Mouse (Mus musculus) gastrocnemius, postnatal 36 days (tissue): ENCODE results near the gene Fam181a. TPM values are rescaled to one million over a fixed set of nuclear protein-coding genes. Genes with fewer than 3 reads are reported as not detected.

Experiments used
- DNase-seq, 2 experiments: peaks; one replicate each; pipeline ENCODE4 v3.0.0; 2022
- intact Hi-C: fragments of 180-260 bp; cut with DNase I; formaldehyde crosslinking; loops from one replicate; pipeline ENCODE4 v1.15.1; 2025
- long read RNA-seq, 2 experiments: library from polyadenylated mRNA; stranded (forward); transcript quantifications; one replicate each; pipeline ENCODE4 v2.0.0; 2021
- total RNA-seq, 2 experiments: library from RNA; stranded (reverse); gene quantifications; 2 replicates each; pipeline ENCODE4 v1.2.3; 2021

The Fam181a gene
- total RNA-seq: not detected
- long read RNA-seq, experiment 1: 0 reads
- long read RNA-seq, experiment 2: 0 reads

- intact Hi-C loops: no loop called here
- DNase-seq: no peak
These were observed at the start of gene Fam181a for GRCm38 (mm10) chr12:103310744-103311267. TSS of gene Fam181a (plus strand) at chr12:103310975.

DNA sequence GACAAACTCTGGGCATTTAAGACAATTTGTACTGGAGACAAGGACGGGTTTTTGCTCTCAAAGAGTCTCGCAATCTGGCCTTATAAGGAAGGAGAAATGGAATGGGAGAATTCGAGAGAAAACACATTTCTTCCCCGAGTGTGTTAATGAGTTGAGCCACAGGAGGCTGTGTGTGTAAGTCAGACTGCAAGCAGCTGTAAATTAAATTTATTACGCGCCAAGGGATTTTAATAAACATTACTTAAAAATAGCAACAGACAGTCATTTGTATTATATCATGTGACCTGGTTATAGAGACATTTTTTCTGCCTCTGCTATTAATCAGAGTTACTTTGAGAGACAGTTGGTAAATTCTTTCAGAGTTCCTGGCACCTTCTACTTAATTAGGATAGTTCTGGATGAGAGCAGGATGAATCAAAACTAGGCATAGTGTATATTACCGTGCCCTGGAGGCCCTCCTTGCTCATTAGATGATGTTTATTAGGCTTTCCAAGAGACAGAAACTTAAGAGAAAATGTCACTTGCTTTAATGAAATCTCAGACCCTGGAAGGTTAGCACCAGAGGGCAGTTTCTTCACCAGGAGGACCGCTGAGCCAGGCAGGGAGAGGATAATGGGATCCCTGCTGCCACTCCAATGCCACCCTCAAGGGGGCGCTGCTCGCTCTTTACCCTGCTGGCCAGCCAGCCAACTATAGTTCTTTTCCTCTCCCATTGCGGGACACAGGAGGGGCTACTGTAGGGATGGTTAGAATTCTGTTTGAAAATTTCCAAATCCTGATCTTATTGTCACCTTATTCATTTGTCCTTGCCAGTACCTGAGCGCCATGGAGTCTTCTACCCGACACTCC lies 48.5 kb upstream of the Fam181a start:
- intact Hi-C loops: loop anchor here (2.0 kb wide), 1 partner anchor 39 kb away; no protein-coding TSS in a partner anchor
- DNase-seq: no peak

DNA sequence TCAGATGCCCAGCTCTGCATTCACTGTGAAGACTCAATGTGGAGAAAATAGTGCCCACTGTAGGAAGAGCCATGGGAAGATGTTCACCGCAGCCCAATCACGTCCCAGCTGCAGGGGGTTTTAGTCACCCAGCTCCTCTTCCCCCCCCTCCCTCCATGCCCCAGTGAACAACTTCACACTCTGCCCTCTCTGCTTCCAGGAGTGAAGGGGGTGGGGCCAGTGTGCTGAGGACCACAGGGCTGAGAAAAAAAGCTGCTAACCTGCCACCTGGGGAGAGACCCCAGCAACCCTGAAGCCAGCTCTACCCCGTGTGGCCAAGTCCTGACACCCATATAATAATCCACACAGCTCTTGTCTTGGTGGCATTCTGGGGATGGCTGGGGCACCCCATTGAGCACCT lies 44.2 kb upstream of the Fam181a start:
- intact Hi-C loops: loop anchor here (1.0 kb wide), 1 partner anchor 31 kb away; no protein-coding TSS in a partner anchor
- DNase-seq: no peak

- no peak for DNase-seq
- intact Hi-C loops: no loop called here
These were observed 38.6 kb upstream of the Fam181a start for GRCm38 (mm10) chr12:103272176-103272575.

DNA sequence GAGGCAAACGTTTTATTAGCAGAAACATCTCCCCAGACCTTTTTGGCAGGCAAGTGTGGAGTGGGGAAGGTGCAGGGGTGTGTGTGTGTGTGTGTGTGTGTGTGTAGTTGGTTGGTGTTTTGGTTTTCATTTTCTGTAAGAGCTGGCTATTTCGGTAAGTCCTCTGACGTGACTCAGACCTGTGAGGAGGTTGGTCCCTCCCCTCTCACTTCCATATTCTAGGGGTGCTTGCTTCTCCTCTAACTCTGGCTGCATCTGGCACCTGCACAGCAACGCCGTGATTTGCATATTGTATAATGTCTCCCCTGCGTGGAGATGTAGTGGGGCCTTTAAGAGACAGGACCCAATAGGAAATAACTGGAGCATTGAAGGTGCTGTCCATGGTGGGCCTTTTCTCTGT lies 37.7 kb upstream of the Fam181a start:
- DNase-seq: no peak
- intact Hi-C loops: no loop called here

DNA sequence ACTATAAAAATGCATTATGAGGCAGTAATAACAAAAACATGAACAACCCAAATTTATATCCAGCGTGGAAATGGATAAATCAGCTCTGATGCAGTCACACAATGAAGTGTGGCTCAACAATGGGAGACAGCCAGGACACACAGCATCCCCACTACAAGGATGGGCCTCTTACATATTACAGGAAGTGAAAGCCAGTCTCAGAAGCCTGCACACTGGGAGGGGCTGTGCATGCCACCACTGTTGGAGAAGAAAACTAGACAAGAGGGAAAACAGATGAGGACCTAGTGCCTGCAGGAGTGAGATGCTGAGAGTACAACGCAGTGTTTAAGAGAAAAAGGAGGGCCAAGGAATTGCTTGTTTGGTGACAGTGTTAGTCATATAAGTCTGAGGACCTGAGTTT lies 37.0 kb upstream of the Fam181a start:
- intact Hi-C loops: no loop called here
- no peak for DNase-seq

DNA sequence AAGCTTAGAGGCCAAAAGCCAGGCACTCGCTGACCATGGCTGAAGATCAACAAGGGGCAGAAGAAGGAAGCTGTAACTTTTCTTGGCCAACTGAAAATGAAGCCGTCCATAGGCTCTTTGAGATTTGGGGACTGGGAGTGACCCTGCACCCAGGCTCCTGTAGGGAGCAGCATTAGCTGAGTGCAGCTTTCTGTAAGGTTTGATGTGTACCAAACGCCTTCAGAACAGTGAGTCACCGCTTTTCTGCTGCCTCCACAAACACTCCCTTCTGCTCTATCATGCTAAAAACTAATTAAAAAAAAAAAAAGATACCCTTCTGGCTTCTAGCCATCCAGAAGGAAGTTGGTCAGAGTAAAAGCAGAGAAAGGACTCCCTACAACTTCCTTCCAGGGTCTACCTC lies 34.4 kb upstream of the Fam181a start:
- intact Hi-C loops: no loop called here

GRCm38 (mm10) chr12:103281491-103281890 lies 29.3 kb upstream of the Fam181a start:
- DNase-seq: no peak
- intact Hi-C loops: no loop called here

More for the DNA sequence above, 34.4 kb upstream of the Fam181a start:
- no peak for DNase-seq

DNA sequence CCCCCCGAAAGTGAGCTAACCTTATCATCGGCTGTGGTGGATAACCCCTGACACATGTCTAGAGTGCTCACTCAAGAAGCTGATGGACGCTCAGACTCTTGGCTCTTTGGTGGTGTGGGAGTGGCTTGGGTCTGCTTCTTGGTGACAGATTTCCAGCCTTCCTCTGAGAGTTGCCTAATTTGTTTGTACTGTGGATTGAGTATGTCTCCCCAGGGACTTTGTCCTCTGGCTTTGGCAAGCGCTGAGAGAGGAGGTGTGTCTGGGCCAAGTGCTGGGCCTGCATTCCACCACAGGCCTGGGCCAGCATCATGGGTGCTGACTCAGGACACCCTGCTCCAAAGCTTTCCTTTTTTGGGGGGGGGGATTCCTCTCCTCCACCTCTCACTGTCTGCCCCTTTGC lies 28.9 kb upstream of the Fam181a start:
- DNase-seq: peak; percentile 22 to 48
- intact Hi-C loops: no loop called here

- intact Hi-C loops: no loop called here
- DNase-seq: no peak
These were observed 27.8 kb upstream of the Fam181a start for GRCm38 (mm10) chr12:103282936-103283335.

GRCm38 (mm10) chr12:103283411-103283810 lies 27.4 kb upstream of the Fam181a start:
- intact Hi-C loops: no loop called here
- DNase-seq: peak in 1 of 2 experiments; percentile 54

DNA sequence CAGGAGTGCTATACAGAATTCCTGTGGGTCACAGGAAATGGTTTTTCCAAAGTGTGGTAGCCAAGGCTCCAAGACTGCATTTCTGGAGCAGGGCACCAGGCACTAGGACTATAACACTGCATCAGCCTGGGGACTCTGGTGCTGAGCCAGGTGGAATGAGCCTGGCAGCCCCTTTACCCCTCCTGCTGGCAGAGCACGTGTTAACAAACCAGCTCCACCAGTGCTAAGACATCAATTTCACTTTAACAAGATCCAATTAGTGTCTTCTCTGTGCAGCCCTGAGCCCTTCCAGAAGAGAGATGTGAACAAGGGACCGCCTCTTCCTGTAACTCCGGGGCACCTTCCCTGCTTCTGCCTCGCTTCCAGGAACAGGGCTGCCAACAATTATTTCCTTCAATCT lies 23.5 kb upstream of the Fam181a start:
- DNase-seq: no peak
- intact Hi-C loops: no loop called here

- DNase-seq: no peak
- intact Hi-C loops: no loop called here
These were observed 18.4 kb upstream of the Fam181a start for GRCm38 (mm10) chr12:103292366-103292765.

DNA sequence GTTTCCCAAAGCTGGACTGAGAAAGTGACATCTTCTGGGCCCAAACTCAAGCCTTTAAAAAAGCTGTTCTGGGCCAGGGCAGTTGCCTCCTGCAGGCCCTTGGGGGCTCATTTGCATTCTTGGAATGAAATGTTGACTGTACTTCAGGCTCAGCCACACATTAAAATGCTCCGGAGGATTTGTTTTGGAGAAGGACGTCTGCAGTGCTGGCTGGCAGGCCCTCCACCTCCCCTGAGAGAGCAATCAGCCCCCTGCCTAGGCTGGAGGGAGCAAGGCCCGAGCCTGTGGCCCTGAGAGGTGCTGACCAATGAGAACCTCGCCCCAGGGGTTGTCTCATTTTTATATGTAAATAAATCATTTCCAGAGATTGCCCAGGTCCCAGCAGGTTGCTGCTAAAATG lies 14.5 kb upstream of the Fam181a start:
- DNase-seq: no peak
- intact Hi-C loops: no loop called here

DNA sequence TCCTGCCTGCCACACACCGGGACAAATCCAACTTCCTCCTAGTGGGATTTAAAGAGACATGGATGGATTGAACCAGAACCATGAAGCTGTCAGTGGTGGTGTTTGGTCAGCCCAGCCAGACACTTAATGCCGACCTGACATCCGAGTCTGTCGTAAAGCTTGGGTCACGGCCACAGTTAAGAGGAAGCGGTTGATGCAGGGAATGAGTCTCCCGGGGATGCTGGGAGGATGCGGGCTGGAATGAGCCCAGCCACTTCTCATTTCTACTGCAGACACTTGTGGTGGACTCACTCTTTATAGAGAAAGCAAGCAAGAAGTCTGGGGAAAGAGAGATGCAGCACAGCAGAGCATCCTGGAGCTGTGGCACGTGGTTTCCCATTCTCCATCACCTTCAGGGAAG lies 10.3 kb upstream of the Fam181a start:
- intact Hi-C loops: loop anchor here (2.0 to 5.0 kb wide), 2 partner anchors 38 to 58 kb away; partner anchors contain the start of gene Prima1

GRCm38 (mm10) chr12:103301645-103302044 lies 9.1 kb upstream of the Fam181a start:
- intact Hi-C loops: loop anchor here (2.0 to 5.0 kb wide), 2 partner anchors 39 to 59 kb away; partner anchors contain the start of gene Prima1
- DNase-seq: peak; percentile 42 to 44

More for the DNA sequence above, 10.3 kb upstream of the Fam181a start:
- DNase-seq: no peak

GRCm38 (mm10) chr12:103302960-103303359 lies 7.8 kb upstream of the Fam181a start:
- no peak for DNase-seq
- intact Hi-C loops: loop anchor here (5.0 kb wide), 1 partner anchor 61 kb away; the partner anchor contains the start of gene Prima1

GRCm38 (mm10) chr12:103306224-103306623 lies 4.6 kb upstream of the Fam181a start:
- no peak for DNase-seq
- intact Hi-C loops: loop anchor here (1.0 kb wide), 1 partner anchor 163 kb away; no protein-coding TSS in a partner anchor

DNA sequence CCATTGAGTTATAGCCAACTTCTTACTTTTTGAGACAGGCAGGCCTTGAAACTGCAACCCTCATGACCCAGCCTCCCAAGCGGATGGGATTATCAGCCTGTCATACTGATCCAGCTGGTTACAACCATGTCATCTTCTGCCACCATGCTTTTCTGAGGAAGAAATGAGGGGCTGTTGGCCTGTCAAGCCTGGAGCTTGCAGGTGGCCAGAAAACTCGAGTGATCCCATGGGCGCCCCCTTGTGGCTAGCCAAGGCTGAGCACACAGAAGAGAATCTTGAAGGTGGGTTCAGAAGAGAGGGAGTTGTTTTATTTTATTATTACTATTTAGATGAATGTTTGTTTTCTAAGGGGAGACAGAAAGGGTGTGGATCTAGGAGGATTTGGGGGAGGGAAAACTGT lies 4.1 kb upstream of the Fam181a start:
- intact Hi-C loops: loop anchor here (1.0 kb wide), 1 partner anchor 163 kb away; no protein-coding TSS in a partner anchor
- peak in 1 of 2 experiments; percentile 38 for DNase-seq

DNA sequence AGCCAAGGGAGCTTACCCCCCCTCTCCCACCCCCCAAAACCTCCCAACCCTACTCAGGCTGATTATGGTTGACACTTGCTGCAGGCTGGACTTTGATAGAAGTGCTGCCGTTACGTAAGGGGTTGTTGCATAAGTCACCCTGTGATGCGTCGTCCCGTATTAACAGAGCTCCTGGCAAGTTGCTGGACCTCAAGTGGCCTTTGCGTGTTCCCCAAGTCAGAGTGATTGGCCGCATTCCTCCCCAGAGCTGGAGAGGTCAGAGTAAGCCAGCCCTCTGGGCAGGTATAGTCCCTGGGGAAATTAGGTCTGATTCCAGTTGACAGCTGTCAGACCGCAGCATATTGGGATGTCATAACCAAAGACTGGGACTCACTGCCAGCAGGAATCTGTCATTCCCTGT lies 1.1 kb downstream of the Fam181a start:
- intact Hi-C loops: no loop called here
- no peak for DNase-seq

DNA sequence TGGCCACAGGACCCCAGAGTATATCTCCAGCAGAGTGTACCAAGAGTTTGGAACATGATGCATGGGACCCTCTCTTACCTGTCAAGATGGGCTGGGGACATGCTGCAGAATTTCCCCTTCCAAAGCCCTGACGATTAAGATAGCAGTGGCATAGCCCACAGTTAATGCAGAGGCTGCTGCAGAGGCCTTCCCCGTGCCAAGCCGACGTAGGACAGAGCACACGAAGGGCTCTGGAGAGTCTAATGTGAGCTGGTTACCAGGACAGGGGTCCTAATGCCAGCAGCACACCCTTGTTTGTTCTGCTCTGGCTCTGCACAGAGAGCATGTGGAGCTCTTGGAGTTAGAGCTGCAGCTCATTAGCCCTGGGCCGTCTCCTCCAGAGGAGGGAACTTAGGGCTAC lies 2.5 kb downstream of the Fam181a start:
- intact Hi-C loops: no loop called here
- no peak for DNase-seq
